Mouse (Mus musculus) bone marrow, adult 2 months (tissue): ENCODE measurements around the gene Pgam1. TPM values are rescaled to one million over a fixed set of nuclear protein-coding genes. Genes with fewer than 3 reads are reported as not detected.

Experiments
- H3K27ac ChIP-seq: fragments of 200-500 bp; 2 replicates; pipeline ENCODE4 v1.5.1; 2012; ENCODE audit warnings: low read depth, mild to moderate bottlenecking, control low read depth, inconsistent platforms, low read length; ENCODE audit not compliant: control insufficient read depth, poor library complexity, insufficient read depth
- H3K4me1 ChIP-seq: fragments of 200-500 bp; 2 replicates; pipeline ENCODE4 v1.6.1; 2011; ENCODE audit warnings: low read length; ENCODE audit not compliant: control insufficient read depth, insufficient read depth
- H3K4me3 ChIP-seq: fragments of 200-500 bp; replicated peaks from 2 replicates; pipeline ENCODE3; 2011; ENCODE audit warnings: mild to moderate bottlenecking, low read depth, low read length, control low read depth; ENCODE audit not compliant: control insufficient read depth
- CTCF ChIP-seq: fragments of 200-500 bp; IDR thresholded peaks from 2 replicates; pipeline ENCODE4 v1.5.1; 2011; ENCODE audit warnings: low read length, control low read depth; ENCODE audit not compliant: control insufficient read depth, insufficient read depth
- POLR2A ChIP-seq: fragments of 200-500 bp; IDR thresholded peaks from 2 replicates; pipeline ENCODE4 v1.6.1; 2011; ENCODE audit warnings: low read depth, mild to moderate bottlenecking, control low read depth, low read length, borderline replicate concordance; ENCODE audit not compliant: control insufficient read depth
- WGBS: fragments of 180-500 bp; shearing (Covaris S2); methylation state at CpG from one replicate; pipeline ENCODE4 v1.1.7; 2018; 5-methylcytosine and 5-hydroxymethylcytosine counted together
- polyA plus RNA-seq: library from polyadenylated mRNA; stranded (reverse); fragments of >200 nt; gene quantifications from 2 replicates; pipeline ENCODE4 v1.2.4, GENCODE M21; 2011; ENCODE audit warnings: low replicate concordance; ENCODE audit not compliant: missing spikeins, insufficient read depth, insufficient read length

Pgam1 gene
- polyA plus RNA-seq, 1 experiment = 160 TPM

- peak within 1 kb of the TSS; percentile 62 for H3K27ac ChIP-seq
- H3K4me3 ChIP-seq = peak within 1 kb of the TSS; percentile 86
- under 1% methylated on average over 46 of the region's 46 CpGs for WGBS
- TF ChIP-seq CTCF (no peak), POLR2A (0 out of 2 replicates have a peak, but pooled peaks have one; percentile 34)
- H3K4me1 ChIP-seq = peaks cover 5% of the 10 kb centered on the region; the same call in 1 of the 2 replicates
Observed at GRCm38 (mm10) chr19:41895460-41896318, 16.0 kb upstream of the Pgam1 start, which contains the start of gene Rrp12. Rrp12 (minus strand) TSS chr19:41896173.

- 22% methylated on average over 18 of the region's 18 CpGs for WGBS
- peak overlapping the region; percentile 86 for H3K4me3 ChIP-seq
- peaks cover 5% of the 10 kb centered on the region; the same call in 1 of the 2 replicates for H3K4me1 ChIP-seq
- no peak for TF ChIP-seq POLR2A
- no peak for TF ChIP-seq CTCF
- H3K27ac ChIP-seq = no peak overlapping the region
Observed at GRCm38 (mm10) chr19:41896319-41896711, 15.4 kb upstream of the Pgam1 start.

GRCm38 (mm10) chr19:41898860-41899259 lies 12.9 kb upstream of the Pgam1 start:
- H3K27ac ChIP-seq = no peak overlapping the region
- no peak overlapping the region for H3K4me3 ChIP-seq
- peaks cover 8% of the 10 kb centered on the region; the same call in 1 of the 2 replicates for H3K4me1 ChIP-seq
- TF ChIP-seq CTCF (0 out of 2 replicates have a peak, but pooled peaks have one; percentile 18), POLR2A (no peak)
- 45% methylated on average over 4 of the region's 4 CpGs for WGBS

GRCm38 (mm10) chr19:41900495-41901090 lies 11.1 kb upstream of the Pgam1 start:
- 10% methylated on average over 8 of the region's 8 CpGs for WGBS
- H3K4me3 ChIP-seq = peak overlapping the region; percentile 43
- H3K4me1 ChIP-seq = peaks cover 8% of the 10 kb centered on the region; the same call in 1 of the 2 replicates
- H3K27ac ChIP-seq = peak overlapping the region; percentile 92
- no peak for TF ChIP-seq CTCF
- no peak for TF ChIP-seq POLR2A

GRCm38 (mm10) chr19:41901696-41902095 lies 10.0 kb upstream of the Pgam1 start:
- 19% methylated on average over 2 of the region's 2 CpGs for WGBS
- Histone ChIP-seq H3K4me1 (peaks cover 8% of the 10 kb centered on the region; the same call in 1 of the 2 replicates), H3K4me3 (no peak overlapping the region), H3K27ac (peak overlapping the region; percentile 86)
- no peak for TF ChIP-seq CTCF
- no peak for TF ChIP-seq POLR2A

- no peak for TF ChIP-seq CTCF
- no peak for TF ChIP-seq POLR2A
- Histone ChIP-seq H3K4me1 (peaks cover 12% of the 10 kb centered on the region), H3K27ac (no peak overlapping the region), H3K4me3 (no peak overlapping the region)
- WGBS = 20% methylated on average over 10 of the region's 10 CpGs
Observed at GRCm38 (mm10) chr19:41902848-41903593, 8.7 kb upstream of the Pgam1 start.

GRCm38 (mm10) chr19:41905246-41905645 lies 6.5 kb upstream of the Pgam1 start:
- Histone ChIP-seq H3K4me3 (no peak overlapping the region), H3K4me1 (peaks cover 7% of the 10 kb centered on the region), H3K27ac (no peak overlapping the region)
- 78% methylated on average over 2 of the region's 2 CpGs for WGBS
- TF ChIP-seq POLR2A = no peak
- no peak for TF ChIP-seq CTCF

GRCm38 (mm10) chr19:41906311-41907078 lies 5.2 kb upstream of the Pgam1 start:
- TF ChIP-seq CTCF = no peak
- TF ChIP-seq POLR2A = no peak
- Histone ChIP-seq H3K4me1 (peaks cover 7% of the 10 kb centered on the region), H3K4me3 (no peak overlapping the region), H3K27ac (peak overlapping the region; percentile 78)
- WGBS = 33% methylated on average over 6 of the region's 6 CpGs
